Mouse (Mus musculus) stomach, embryonic 15.5 days (tissue): Measurements from ENCODE around the gene Tob2. TPM values are rescaled to one million over a fixed set of nuclear protein-coding genes. Genes with fewer than 3 reads are reported as not detected.

Experiments used
- ATAC-seq: fragments of 200-750 bp; cut with Nextera tagmentation; 2 replicates; pipeline ENCODE4 v1.8.0; 2017; ENCODE audit warnings: low read depth, moderate number of reproducible peaks, moderate TSS enrichment; ENCODE audit not compliant: insufficient read depth, low FRiP score
- H3K27ac ChIP-seq: fragments of 300-500 bp; sonication (generic); 2 replicates; pipeline ENCODE4 v1.5.1; 2015; ENCODE audit warnings: mild to moderate bottlenecking, inconsistent platforms
- H3K27me3 ChIP-seq: fragments of 300-500 bp; sonication (generic); replicated peaks from 2 replicates; pipeline ENCODE4 v1.6.1; 2015; ENCODE audit warnings: inconsistent platforms
- H3K36me3 ChIP-seq: fragments of 300-500 bp; sonication (generic); 2 replicates; pipeline ENCODE4 v1.6.1; 2015; ENCODE audit warnings: inconsistent platforms
- H3K4me1 ChIP-seq: fragments of 300-500 bp; sonication (generic); 2 replicates; pipeline ENCODE4 v1.6.1; 2015; ENCODE audit warnings: inconsistent platforms
- H3K4me2 ChIP-seq: fragments of 300-500 bp; sonication (generic); 2 replicates; pipeline ENCODE4 v1.6.1; 2015; ENCODE audit warnings: mild to moderate bottlenecking, inconsistent platforms
- H3K4me3 ChIP-seq: fragments of 300-500 bp; sonication (generic); replicated peaks from 2 replicates; pipeline ENCODE4 v1.5.1; 2015; ENCODE audit warnings: inconsistent platforms
- H3K9ac ChIP-seq: fragments of 300-500 bp; sonication (generic); 2 replicates; pipeline ENCODE4 v1.6.1; 2015; ENCODE audit warnings: inconsistent platforms
- H3K9me3 ChIP-seq: fragments of 300-500 bp; sonication (generic); 2 replicates; pipeline ENCODE4 v1.6.1; 2016; ENCODE audit warnings: inconsistent platforms
- WGBS: fragments of 180-500 bp; shearing (Covaris S2); methylation state at CpG from one replicate; pipeline ENCODE4 v1.1.7; 2015; 5-methylcytosine and 5-hydroxymethylcytosine counted together
- polyA plus RNA-seq: library from polyadenylated mRNA; unstranded; fragments of >200 nt; fragmentation: Nextera tagmentation; extraction: Ambion mirVana; gene quantifications from 2 replicates; pipeline ENCODE4 v1.2.1, GENCODE M21; 2015

Gene Tob2
- polyA plus RNA-seq, 1 experiment from 2014 or later = 26.6 TPM

GRCm38 (mm10) chr15:81845724-81846123, 12.9 kb downstream of the Tob2 start:
- H3K27me3 ChIP-seq = no peaks in the 10 kb centered on the region
- H3K4me2 ChIP-seq = no peak overlapping the region
- ATAC-seq = 0 out of 2 replicates have a peak, but pooled peaks have one; percentile 28
- H3K9ac ChIP-seq = no peak overlapping the region
- no peaks in the 10 kb centered on the region for H3K9me3 ChIP-seq
- H3K4me1 ChIP-seq = no peaks in the 10 kb centered on the region
- H3K36me3 ChIP-seq = peaks cover 22% of the 10 kb centered on the region
- H3K27ac ChIP-seq = peak overlapping the region; percentile 31; the same call in 1 of the 2 replicates
- WGBS = 20% methylated on average over 4 of the region's 4 CpGs
- H3K4me3 ChIP-seq = no peak overlapping the region

DNA sequence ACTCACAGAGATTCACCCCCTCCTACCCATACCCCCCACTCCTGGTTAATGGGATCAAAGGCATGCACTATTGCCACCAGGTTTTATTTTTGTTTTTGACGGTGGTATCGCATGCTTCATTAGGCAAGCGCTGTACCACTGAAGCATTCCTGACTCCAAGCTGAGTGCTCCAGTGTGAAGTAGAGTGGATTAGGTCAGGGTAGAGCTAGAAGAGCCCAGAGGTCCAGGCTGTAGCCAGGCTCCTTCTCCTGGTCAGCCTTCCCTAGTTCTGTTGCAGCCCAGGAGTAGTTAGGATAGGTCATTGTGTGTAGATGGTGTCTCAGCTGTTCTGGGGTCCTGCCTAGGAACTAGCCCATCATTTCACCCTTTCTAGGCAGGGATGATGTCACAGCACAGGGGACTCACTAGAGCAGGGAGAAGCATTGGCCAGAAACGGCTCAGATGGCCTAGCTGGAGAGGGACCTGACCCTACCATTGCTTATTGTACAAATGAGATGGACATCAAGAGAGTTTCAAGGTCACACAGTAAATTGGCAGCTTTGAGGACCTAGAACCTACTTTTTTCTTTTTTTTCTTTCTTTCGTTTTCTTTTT, 13.5 kb downstream of the Tob2 start:
- no peak overlapping the region for H3K4me2 ChIP-seq
- no peaks in the 10 kb centered on the region for H3K9me3 ChIP-seq
- H3K27ac ChIP-seq = no peak overlapping the region
- 77% methylated on average over 5 of the region's 5 CpGs for WGBS
- H3K9ac ChIP-seq = no peak overlapping the region
- no peaks in the 10 kb centered on the region for H3K4me1 ChIP-seq
- ATAC-seq = no peak
- H3K27me3 ChIP-seq = no peaks in the 10 kb centered on the region
- peaks cover 17% of the 10 kb centered on the region for H3K36me3 ChIP-seq
- no peak overlapping the region for H3K4me3 ChIP-seq

GRCm38 (mm10) chr15:81842275-81842674, 16.3 kb downstream of the Tob2 start:
- Histone ChIP-seq H3K9ac (no peak overlapping the region), H3K36me3 (0 out of 2 replicates have a peak, but pooled peaks cover 2% of the 10 kb centered on the region), H3K27ac (no peak overlapping the region), H3K4me3 (no peak overlapping the region), H3K4me2 (no peak overlapping the region), H3K27me3 (no peaks in the 10 kb centered on the region), H3K4me1 (no peaks in the 10 kb centered on the region), H3K9me3 (no peaks in the 10 kb centered on the region)
- 85% methylated on average over 7 of the region's 7 CpGs for WGBS
- no peak for ATAC-seq

- H3K4me1 ChIP-seq = peaks cover 13% of the 10 kb centered on the region; the same call in 1 of the 2 replicates
- H3K27ac ChIP-seq = no peak overlapping the region
- ATAC-seq = no peak
- no peaks in the 10 kb centered on the region for H3K9me3 ChIP-seq
- no peak overlapping the region for H3K9ac ChIP-seq
- H3K36me3 ChIP-seq = no peaks in the 10 kb centered on the region
- 89% methylated on average over 7 of the region's 7 CpGs for WGBS
- no peak overlapping the region for H3K4me2 ChIP-seq
- H3K4me3 ChIP-seq = no peak overlapping the region
- no peaks in the 10 kb centered on the region for H3K27me3 ChIP-seq
Observed at GRCm38 (mm10) chr15:81840306-81840705, 18.3 kb downstream of the Tob2 start.

DNA sequence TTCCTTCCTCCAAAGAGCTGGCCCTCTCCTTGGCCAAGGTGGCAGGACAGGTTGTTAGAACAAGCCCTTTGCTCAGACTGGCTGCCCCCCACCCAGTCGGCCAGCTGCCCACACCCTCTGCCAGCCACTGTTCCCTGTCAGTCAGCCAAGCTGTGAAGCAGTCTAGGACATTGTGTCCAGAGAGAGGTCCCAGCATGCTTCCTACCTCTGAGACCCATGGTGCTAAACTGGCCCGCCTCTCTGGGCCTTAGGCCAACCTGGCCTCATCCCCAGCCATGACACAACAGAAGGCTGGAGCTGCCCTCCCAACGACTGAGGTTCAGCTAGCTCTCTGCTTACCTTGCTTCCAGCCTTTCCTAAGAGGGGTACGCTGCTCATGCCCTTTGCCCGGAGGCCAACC, 19.0 kb downstream of the Tob2 start:
- H3K27me3 ChIP-seq = no peaks in the 10 kb centered on the region
- H3K4me1 ChIP-seq = peaks cover 13% of the 10 kb centered on the region; the same call in 1 of the 2 replicates
- no peak overlapping the region for H3K4me2 ChIP-seq
- H3K4me3 ChIP-seq = no peak overlapping the region
- no peaks in the 10 kb centered on the region for H3K36me3 ChIP-seq
- no peak overlapping the region for H3K9ac ChIP-seq
- WGBS = 59% methylated on average over 5 of the region's 5 CpGs
- 0 out of 2 replicates have a peak, but pooled peaks have one; percentile 25 for ATAC-seq
- H3K27ac ChIP-seq = no peak overlapping the region
- H3K9me3 ChIP-seq = no peaks in the 10 kb centered on the region

- Histone ChIP-seq H3K9me3 (no peaks in the 10 kb centered on the region), H3K4me3 (no peak overlapping the region), H3K4me2 (no peak overlapping the region), H3K36me3 (no peaks in the 10 kb centered on the region), H3K27me3 (no peaks in the 10 kb centered on the region), H3K27ac (no peak overlapping the region), H3K9ac (no peak overlapping the region), H3K4me1 (peaks cover 13% of the 10 kb centered on the region; the same call in 1 of the 2 replicates)
- no peak for ATAC-seq
- 69% methylated on average over 14 of the region's 14 CpGs for WGBS
Observed at GRCm38 (mm10) chr15:81838554-81839235, 19.9 kb downstream of the Tob2 start.

DNA sequence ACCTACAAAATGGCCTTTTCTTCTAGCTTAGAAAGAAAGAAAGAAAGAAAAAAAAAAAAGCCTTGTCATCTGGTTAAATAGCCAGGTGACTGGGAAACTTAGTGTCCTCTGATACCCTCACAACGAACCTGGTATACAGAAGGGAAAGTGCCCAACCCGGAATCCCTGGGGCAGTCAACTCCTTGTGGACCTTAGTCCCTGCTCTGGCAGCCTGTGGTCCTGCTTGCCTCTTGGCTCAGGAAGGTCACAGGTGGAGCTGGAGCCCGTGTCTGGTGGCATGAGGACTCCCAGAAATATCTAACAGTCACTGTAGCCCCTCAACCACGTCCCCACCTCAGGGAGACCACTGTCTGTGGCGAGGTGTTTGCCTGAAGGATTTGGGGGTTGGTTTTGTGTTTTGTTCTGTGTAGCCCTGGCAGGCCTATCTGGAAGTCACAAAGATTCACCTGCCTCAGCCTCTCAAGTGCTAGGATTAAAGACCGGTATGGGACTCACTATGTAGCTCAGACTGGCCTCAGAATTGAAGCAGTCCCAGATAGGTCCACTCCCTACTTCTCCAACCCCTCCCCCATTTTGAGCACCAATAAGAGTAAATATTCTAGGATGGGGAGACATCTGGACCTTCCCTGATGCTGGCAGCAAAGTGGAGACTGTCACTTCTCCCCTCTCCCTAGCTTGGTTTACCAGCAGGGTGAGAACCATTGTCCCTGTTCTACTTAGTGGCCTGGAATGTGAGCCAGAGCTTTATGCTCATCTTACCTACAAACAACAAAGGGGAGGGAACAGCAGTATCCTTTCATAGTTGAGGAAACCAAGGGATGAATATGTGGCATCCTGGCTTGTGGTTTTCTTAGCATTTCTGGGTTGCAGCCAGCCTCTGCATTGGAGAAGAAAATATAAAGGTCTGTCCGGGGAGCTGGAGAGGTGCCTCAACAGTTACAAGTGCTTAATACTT, 21.4 kb downstream of the Tob2 start:
- H3K4me3 ChIP-seq = peak overlapping the region; percentile 35; the same call in 1 of the 2 replicates
- 69% methylated on average over 7 of the region's 7 CpGs for WGBS
- peaks cover 13% of the 10 kb centered on the region; the same call in 1 of the 2 replicates for H3K4me1 ChIP-seq
- H3K9ac ChIP-seq = no peak overlapping the region
- no peak overlapping the region; the same call in 1 of the 2 replicates for H3K4me2 ChIP-seq
- ATAC-seq = no peak
- no peaks in the 10 kb centered on the region for H3K9me3 ChIP-seq
- no peak overlapping the region for H3K27ac ChIP-seq
- no peaks in the 10 kb centered on the region for H3K27me3 ChIP-seq
- no peaks in the 10 kb centered on the region for H3K36me3 ChIP-seq

GRCm38 (mm10) chr15:81836124-81836821, 22.3 kb downstream of the Tob2 start:
- Histone ChIP-seq H3K27me3 (no peaks in the 10 kb centered on the region), H3K4me1 (peaks cover 15% of the 10 kb centered on the region; the same call in 1 of the 2 replicates), H3K4me3 (peak overlapping the region; percentile 35), H3K27ac (peak overlapping the region; percentile 46; the same call in 1 of the 2 replicates), H3K9ac (no peak overlapping the region), H3K36me3 (no peaks in the 10 kb centered on the region), H3K4me2 (peak overlapping the region; percentile 76), H3K9me3 (no peaks in the 10 kb centered on the region)
- ATAC-seq = peak; percentile 80
- WGBS = 3% methylated on average over 23 of the region's 33 CpGs

DNA sequence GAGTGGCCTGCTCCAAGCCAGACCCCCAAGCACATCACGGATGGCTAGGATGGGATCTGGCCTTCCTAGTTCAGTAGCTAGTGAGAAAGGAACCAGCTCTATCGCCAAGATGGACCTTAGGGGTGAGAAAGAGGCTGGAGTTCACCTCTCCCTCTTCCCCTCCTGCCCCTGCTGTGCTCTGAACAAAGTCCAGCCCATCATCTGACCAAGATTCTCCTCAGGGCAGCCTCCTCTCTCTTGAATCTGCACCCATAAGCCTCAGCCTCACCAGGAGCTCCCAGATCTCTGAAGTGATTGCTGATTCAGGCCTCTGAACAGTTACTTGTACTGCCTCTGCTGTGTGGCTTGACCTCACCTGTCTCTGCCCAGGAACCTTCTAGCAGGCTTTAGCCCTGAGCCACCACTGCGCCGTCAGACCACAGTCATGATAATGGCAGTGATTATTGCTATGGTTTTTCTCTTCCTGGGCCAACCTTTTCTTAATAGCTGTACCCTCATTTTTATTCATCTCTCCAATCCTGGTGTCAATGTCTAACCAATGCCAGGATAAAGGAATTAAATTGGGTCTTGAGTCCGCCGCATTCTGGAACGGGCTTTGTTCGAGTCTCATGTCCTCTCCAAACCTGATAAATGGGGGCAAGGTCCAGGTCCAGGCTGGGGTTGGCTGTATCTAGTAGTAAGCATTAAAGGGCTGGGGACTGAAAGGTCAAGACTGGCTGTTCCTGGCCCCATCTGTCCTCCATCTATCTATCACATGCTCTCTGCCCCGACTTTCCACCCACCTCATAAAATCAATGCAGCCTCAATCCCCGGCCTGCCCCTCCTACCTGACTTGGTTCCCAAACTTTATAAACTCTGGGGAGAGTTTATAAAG, 23.4 kb downstream of the Tob2 start:
- Histone ChIP-seq H3K9me3 (no peaks in the 10 kb centered on the region), H3K4me2 (peak overlapping the region; percentile 76), H3K36me3 (no peaks in the 10 kb centered on the region), H3K27me3 (no peaks in the 10 kb centered on the region), H3K27ac (no peak overlapping the region; the same call in 1 of the 2 replicates), H3K9ac (no peak overlapping the region), H3K4me3 (no peak overlapping the region; the same call in 1 of the 2 replicates), H3K4me1 (peaks cover 15% of the 10 kb centered on the region; the same call in 1 of the 2 replicates)
- 62% methylated on average over 10 of the region's 10 CpGs for WGBS
- ATAC-seq = no peak

DNA sequence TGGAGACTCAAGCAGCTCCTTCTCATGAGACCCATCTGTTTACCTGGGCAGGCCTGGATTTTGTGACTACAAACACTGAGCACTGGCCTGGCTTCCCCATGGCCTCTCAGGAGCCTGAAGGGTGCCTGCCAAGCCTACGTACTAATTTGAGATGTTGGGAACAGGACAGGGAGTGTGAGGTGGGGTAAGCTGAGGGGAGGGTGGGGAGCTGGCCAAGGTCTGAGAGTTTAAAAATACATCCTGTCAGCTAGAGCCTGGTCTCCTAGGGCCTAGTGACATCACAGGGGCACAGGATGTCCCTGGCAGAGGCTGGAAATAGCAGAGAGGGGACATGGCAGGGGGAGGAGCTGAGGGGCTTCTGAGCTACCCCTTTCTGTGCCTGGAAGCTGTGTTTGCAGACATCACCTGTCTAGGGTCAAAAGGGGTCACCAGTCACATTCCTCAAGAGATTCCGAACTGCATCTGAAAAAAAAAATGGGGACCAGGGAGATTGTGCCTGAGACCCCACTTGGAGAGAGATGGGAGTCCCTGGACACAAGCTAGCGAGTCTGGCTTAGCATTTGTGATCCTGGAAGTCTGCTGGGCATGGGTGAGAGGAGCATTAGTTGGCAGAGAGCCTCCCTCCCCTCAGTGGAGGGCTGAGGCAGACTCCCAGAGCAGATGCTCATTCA, 24.3 kb downstream of the Tob2 start:
- 59% methylated on average over 3 of the region's 3 CpGs for WGBS
- no peak overlapping the region for H3K4me3 ChIP-seq
- H3K4me2 ChIP-seq = no peak overlapping the region
- no peaks in the 10 kb centered on the region for H3K9me3 ChIP-seq
- no peaks in the 10 kb centered on the region for H3K36me3 ChIP-seq
- no peak for ATAC-seq
- peaks cover 15% of the 10 kb centered on the region; the same call in 1 of the 2 replicates for H3K4me1 ChIP-seq
- H3K27ac ChIP-seq = no peak overlapping the region
- no peaks in the 10 kb centered on the region for H3K27me3 ChIP-seq
- H3K9ac ChIP-seq = no peak overlapping the region
